Mouse (Mus musculus) spleen, postnatal 14 days (tissue): ENCODE data around the gene Heatr6.

Experiments
- DNase-seq, 2 experiments: peaks; one replicate each; pipeline ENCODE4 v3.0.0; 2021 to 2022; ENCODE audit warnings: low spot score in 2 of 2

Gene Heatr6

GRCm38 (mm10) chr11:83799871-83800430 is 46.5 kb downstream of the Heatr6 start:
- no peak for DNase-seq

- DNase-seq: no peak
Measured at GRCm38 (mm10) chr11:83802166-83802565, 48.7 kb downstream of the Heatr6 start.

- DNase-seq: no peak
Measured at GRCm38 (mm10) chr11:83802581-83802980, 49.1 kb downstream of the Heatr6 start.

- DNase-seq: no peak
Measured at GRCm38 (mm10) chr11:83810441-83810840, 56.9 kb downstream of the Heatr6 start.

GRCm38 (mm10) chr11:83815191-83815590 is 61.7 kb downstream of the Heatr6 start:
- no peak for DNase-seq

- DNase-seq: peak in 1 of 2 experiments; percentile 36
Measured at GRCm38 (mm10) chr11:83815628-83816027, 62.1 kb downstream of the Heatr6 start.

DNA sequence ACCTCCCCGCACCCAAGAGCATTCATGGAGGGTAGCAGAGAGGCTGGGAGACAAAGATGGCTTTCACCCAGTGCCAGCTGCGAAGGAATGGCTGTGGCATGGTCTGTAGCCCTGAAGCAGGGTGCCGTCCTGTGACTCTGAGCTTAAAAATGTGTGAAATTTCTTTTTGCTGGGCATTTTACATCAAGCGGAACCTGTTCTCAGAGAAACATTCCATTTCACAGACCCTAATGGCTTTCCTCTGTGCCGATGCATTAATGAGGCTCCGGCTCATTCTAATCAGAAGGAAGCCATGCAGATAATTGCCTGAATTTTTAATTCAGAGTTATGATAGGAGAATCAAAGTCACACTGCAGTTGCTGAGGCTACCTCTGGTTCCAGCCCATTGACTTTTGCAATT is 63.6 kb downstream of the Heatr6 start:
- DNase-seq: no peak

DNA sequence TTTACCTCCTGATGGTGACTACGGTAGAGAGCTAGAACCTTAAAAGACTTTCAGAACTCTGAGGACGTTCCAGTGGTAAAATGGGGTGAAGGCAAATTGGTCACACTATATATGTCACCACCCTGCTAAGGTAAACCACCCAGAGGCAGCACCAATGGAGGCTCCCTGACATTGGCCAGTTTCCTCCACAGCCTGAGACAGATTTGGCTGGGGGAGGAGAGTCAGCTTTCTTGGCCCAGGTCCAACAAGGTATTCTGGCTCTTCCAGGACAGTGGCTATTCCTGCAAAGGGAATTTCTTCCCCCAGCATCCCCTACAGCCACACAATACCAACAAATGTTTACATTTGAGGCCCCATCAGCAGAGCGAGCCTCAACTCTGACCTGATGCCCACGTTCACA is 64.5 kb downstream of the Heatr6 start:
- DNase-seq: no peak

GRCm38 (mm10) chr11:83818591-83819127 is 65.2 kb downstream of the Heatr6 start:
- no peak for DNase-seq

- no peak for DNase-seq
Measured at GRCm38 (mm10) chr11:83819806-83820483, 66.4 kb downstream of the Heatr6 start.

DNA sequence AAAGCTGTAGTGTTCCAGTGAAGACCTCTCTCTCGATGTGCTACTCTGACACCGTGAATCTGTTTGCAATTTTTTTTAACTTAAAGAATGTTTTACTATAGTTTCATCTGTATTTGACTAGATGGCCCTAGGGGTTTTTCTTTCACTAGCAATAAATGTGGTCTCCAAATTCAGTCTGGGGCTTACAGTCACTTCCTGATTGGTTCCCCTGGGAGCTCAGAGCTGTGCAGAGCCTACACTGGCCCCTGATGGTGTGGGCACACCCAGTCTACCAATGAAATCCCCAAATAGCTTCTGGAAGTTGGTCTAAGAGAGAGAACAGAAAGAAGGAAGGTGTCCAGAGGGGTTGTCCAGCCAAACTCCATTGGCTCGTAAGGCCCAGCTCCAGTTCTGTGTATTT is 72.6 kb downstream of the Heatr6 start:
- no peak for DNase-seq

DNA sequence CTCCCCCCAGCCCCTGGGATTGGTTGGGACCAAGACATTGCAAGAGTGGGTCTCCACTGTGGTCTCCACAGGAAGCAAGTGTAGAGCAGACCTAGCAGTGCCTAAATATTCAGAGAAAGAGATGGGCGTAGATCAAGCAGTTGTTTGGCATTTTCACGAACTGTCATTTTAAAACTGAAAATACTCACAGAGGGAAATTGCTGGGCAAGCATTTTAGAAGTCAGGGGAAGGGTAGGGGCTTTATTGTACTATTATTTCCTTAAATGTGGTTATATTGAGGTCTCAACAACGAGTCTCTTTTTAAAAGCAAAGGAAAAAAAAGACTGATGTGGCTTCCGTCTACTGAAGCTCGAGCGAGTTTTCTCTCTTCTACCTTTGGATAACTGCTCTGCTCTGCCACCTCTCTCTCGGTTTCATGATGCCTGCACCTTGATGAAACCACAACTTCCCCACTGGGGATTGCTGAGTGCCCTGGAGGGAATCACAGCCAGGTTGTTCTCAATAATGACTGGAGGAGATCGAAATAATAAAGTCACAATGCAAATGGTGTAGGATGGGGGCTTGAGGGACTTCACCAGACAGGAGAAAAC is 75.2 kb downstream of the Heatr6 start:
- DNase-seq: no peak

DNA sequence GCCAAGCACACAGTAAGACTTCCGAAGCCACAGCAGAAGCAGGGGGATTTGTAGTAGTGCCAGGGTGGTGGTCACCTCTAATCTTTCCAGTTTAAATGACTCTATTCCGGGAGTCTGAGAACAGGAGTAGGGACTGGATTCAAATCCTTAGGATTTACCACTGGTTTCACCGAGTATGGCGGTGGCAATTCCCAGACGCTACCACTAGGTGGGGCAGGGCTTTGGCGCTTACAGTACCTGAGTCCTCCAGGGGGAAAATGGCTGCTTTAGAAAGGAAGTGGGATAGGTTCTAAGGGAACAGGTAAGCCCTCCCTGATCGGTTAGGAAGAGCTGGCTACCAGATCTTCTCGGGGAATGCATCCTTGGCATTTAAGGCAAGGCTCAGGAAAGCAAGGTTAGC is 78.9 kb downstream of the Heatr6 start:
- no peak for DNase-seq
